9 mouse cellular contexts compared by ENCODE assay signal in the genomic region with DNA sequence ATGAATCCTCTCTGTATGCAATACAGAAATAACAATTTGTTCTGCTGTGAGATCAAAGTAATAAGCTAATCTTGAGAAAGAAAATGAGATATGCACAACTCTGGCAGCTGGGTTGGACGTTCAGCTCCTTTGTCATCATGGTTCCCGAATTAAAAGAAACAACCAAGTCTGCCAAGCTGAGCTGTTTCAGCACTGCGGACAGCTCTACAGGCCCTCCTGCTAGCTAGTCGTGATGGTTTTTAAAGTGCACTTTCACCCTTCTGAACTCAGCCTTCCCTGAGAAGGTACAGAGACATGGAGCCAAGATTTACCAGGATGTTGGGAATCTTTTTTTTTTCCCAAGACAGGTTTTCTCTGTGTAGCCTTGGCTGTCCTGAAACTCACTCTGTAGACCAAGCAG. TPM values are rescaled to one million over a fixed set of nuclear protein-coding genes. Genes with fewer than 3 reads are reported as not detected.
DNase-seq lines count a peak whose midpoint lies in the region; ATAC-seq and TF ChIP-seq lines count a peak whose summit lies in the region.
"Had no signal": no experiment of that assay in that cellular context is flagged by ENCODE, and none has a peak within 500 bp of the region (broad histone marks: within the 10 kb centered on the region; RNA-seq: fewer than 3 reads in every experiment).

No protein-coding gene starts in this region.

- no peaks in the 10 kb centered on the region for H3K27me3 ChIP-seq in intestine, embryonic 14.5 days (replicated peaks; ENCODE audit: control insufficient read depth, insufficient read depth, low read length)
- H3K27me3 ChIP-seq in intestine, postnatal 0 days (replicated peaks; ENCODE audit: control insufficient read depth, insufficient read depth, low read length): no peaks in the 10 kb centered on the region

- no peak overlapping the region for H3K27ac ChIP-seq in intestine, embryonic 14.5 days (ENCODE audit: low read depth)
- H3K27ac ChIP-seq in intestine, postnatal 0 days (ENCODE audit: low read depth, low read length): no peak overlapping the region

- peak; percentile 82 for DNase-seq in intestine, embryonic 14.5 days (ENCODE audit: low spot score)
- DNase-seq in A20 (ENCODE audit: low read depth, low spot score): peak; percentile 16
- DNase-seq in ZHBTc4 (ENCODE audit: low read depth, low spot score): peak; percentile 44
- DNase-seq in kidney, postnatal 10 days: peak; percentile 76
- no peak for DNase-seq in right cerebral cortex, postnatal 36 days (ENCODE audit: low spot score in 2 of 2)
- DNase-seq in urinary bladder, adult 2 months (ENCODE audit: low spot score): no peak
- DNase-seq in left cerebral cortex, postnatal 10 days (ENCODE audit: extremely low spot score in 1 of 2, low spot score in 2 of 2): no peak
- DNase-seq: left cerebral cortex, postnatal 4 days had no signal

- H3K4me2 ChIP-seq in intestine, embryonic 14.5 days (ENCODE audit: low read length): no peak overlapping the region
- no peak overlapping the region for H3K4me2 ChIP-seq in intestine, postnatal 0 days (replicated peaks; ENCODE audit: low read depth)

- H3K4me3 ChIP-seq in intestine, embryonic 14.5 days (ENCODE audit: low read depth, low read length): no peak overlapping the region
- no peak overlapping the region for H3K4me3 ChIP-seq in intestine, postnatal 0 days (ENCODE audit: low read depth, low read length)

- intact Hi-C loops in left cerebral cortex, postnatal 10 days (cut with DNase I): no loop called here

- no peak overlapping the region for H3K9ac ChIP-seq in intestine, embryonic 14.5 days (ENCODE audit: low read length)
- no peak overlapping the region for H3K9ac ChIP-seq in intestine, postnatal 0 days (ENCODE audit: low read depth, low read length)

- 6% methylated on average over 4 of the region's 4 CpGs for WGBS in intestine, embryonic 14.5 days
- 9% methylated on average over 4 of the region's 4 CpGs for WGBS in intestine, postnatal 0 days

- no peaks in the 10 kb centered on the region for H3K4me1 ChIP-seq in intestine, embryonic 14.5 days (replicated peaks; ENCODE audit: control insufficient read depth, insufficient read depth, low read length)
- no peaks in the 10 kb centered on the region for H3K4me1 ChIP-seq in intestine, postnatal 0 days (replicated peaks; ENCODE audit: control insufficient read depth, insufficient read depth, low read length)

- H3K9me3 ChIP-seq in intestine, embryonic 14.5 days (ENCODE audit: control insufficient read depth, low read length): no peaks in the 10 kb centered on the region
- H3K9me3 ChIP-seq in intestine, postnatal 0 days (ENCODE audit: control insufficient read depth): no peaks in the 10 kb centered on the region

- TF ChIP-seq CTCF in intestine, postnatal 0 days (IDR thresholded peaks at IDR 0.05; ENCODE audit: low read depth): no peak

- ATAC-seq in intestine, embryonic 14.5 days (replicated peaks; ENCODE audit: low FRiP score, low TSS enrichment, low read depth): no peak
- ATAC-seq in intestine, postnatal 0 days: no peak

- no peaks in the 10 kb centered on the region for H3K36me3 ChIP-seq in intestine, embryonic 14.5 days (ENCODE audit: control insufficient read depth, insufficient read depth, low read length)
- no peaks in the 10 kb centered on the region for H3K36me3 ChIP-seq in intestine, postnatal 0 days (ENCODE audit: control insufficient read depth, insufficient read depth)

RNA-seq across cellular contexts. Expression of a gene that starts 30.0 kb away (rescaled TPM):
- polyA plus RNA-seq in intestine, embryonic 14.5 days (2014; fragmentation: Nextera tagmentation; extraction: Ambion mirVana): 61.7 and 63.2 TPM in 2 replicates
- polyA plus RNA-seq in intestine, postnatal 0 days (2015; fragmentation: Nextera tagmentation; extraction: Ambion mirVana): 15.3 and 15.9 TPM in 2 replicates
- 24.7 and 35.5 TPM in 2 replicates for polyA plus RNA-seq in urinary bladder, adult 2 months (2012; rRNA removed)
- 10 to 100 TPM; 64.9 to 68.9 TPM for total RNA-seq in left cerebral cortex, postnatal 10 days (2021)

Comparison
In these comparisons a context has a peak if more than half of its experiments do, and no peak if none do; other contexts are left out.
1. DNase-seq: peak in intestine, embryonic 14.5 days (single experiment), A20 (single experiment), ZHBTc4 (single experiment) and kidney, postnatal 10 days (single experiment); none in right cerebral cortex, postnatal 36 days (0 of 2), urinary bladder, adult 2 months (single experiment) and left cerebral cortex, postnatal 10 days (0 of 2).